25 mouse cellular contexts compared by ENCODE assay signal in the genomic region with DNA sequence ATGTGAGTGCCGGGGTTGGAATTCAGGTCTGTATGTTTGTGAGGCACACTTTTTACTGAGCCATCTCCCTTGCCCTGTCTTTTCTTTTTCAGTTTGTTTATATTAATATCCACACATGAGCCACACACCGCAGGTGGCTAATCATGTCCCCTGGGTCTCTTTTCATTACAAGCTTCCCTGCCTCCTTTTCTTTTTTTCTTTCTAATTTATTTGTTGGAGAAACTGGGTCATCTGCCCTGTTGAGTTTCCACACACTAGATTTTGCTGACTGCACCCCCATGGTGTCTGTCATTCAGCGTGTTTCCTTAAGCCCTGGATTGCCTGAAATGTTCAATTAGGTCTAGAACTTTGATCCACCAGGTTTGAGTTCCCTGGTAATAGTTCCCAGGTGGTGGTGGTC.
"Had no signal": no experiment of that assay in that cellular context is flagged by ENCODE, and none has a peak within 500 bp of the region (broad histone marks: within the 10 kb centered on the region; RNA-seq: fewer than 3 reads in every experiment).

No protein-coding gene starts in this region.

- H3K27ac ChIP-seq: limb, embryonic 10.5 days; limb, embryonic 13.5 days; liver, embryonic 12.5 days; liver, embryonic 15.5 days; lung, embryonic 15.5 days; midbrain, embryonic 10.5 days; neural tube, embryonic 12.5 days; neural tube, embryonic 15.5 days; stomach, postnatal 0 days had no signal

- H3K36me3 ChIP-seq: limb, embryonic 10.5 days; limb, embryonic 13.5 days; liver, embryonic 12.5 days; liver, embryonic 15.5 days; lung, embryonic 15.5 days; midbrain, embryonic 10.5 days; neural tube, embryonic 12.5 days; neural tube, embryonic 15.5 days had no signal

- DNase-seq: kidney, adult 8-10 months; kidney, postnatal 14 days; kidney, postnatal 4 days; layer of hippocampus, adult 9-11 months; liver; lung, adult 18-20 months; lung, postnatal 10 days; lung, postnatal 36 days; midbrain, embryonic 14.5 days; right cerebral cortex, adult 18-20 months; right cerebral cortex, postnatal 14 days; right cerebral cortex, postnatal 4 days; thymus, adult 2 months; thymus, postnatal 14 days; thymus, postnatal 4 days had no signal

- H3K4me3 ChIP-seq: limb, embryonic 10.5 days; limb, embryonic 13.5 days; liver, embryonic 12.5 days; liver, embryonic 15.5 days; lung, embryonic 15.5 days; megakaryocyte, embryonic 14.5 days; midbrain, embryonic 10.5 days; neural tube, embryonic 12.5 days; neural tube, embryonic 15.5 days had no signal

- H3K4me2 ChIP-seq: limb, embryonic 13.5 days; liver, embryonic 12.5 days; liver, embryonic 15.5 days; lung, embryonic 15.5 days; neural tube, embryonic 12.5 days; neural tube, embryonic 15.5 days had no signal

- H3K4me1 ChIP-seq: liver, embryonic 15.5 days; neural tube, embryonic 12.5 days; neural tube, embryonic 15.5 days had no signal

- H3K9ac ChIP-seq: limb, embryonic 13.5 days; liver, embryonic 12.5 days; liver, embryonic 15.5 days; lung, embryonic 15.5 days; neural tube, embryonic 12.5 days; neural tube, embryonic 15.5 days had no signal

- H3K9me3 ChIP-seq: limb, embryonic 10.5 days; limb, embryonic 13.5 days; liver, embryonic 12.5 days; liver, embryonic 15.5 days; lung, embryonic 15.5 days; megakaryocyte, embryonic 14.5 days; midbrain, embryonic 10.5 days; neural tube, embryonic 12.5 days; neural tube, embryonic 15.5 days had no signal

- H3K27me3 ChIP-seq: limb, embryonic 13.5 days; liver, embryonic 12.5 days; liver, embryonic 15.5 days; lung, embryonic 15.5 days; neural tube, embryonic 12.5 days; neural tube, embryonic 15.5 days had no signal

- ATAC-seq: liver, embryonic 12.5 days had no signal
